Mouse (Mus musculus): Measurements from ENCODE around the gene Tsga10ip.
A peak's percentile ranks its signal among the peaks of the same experiment; 100 is the strongest.

DNA sequence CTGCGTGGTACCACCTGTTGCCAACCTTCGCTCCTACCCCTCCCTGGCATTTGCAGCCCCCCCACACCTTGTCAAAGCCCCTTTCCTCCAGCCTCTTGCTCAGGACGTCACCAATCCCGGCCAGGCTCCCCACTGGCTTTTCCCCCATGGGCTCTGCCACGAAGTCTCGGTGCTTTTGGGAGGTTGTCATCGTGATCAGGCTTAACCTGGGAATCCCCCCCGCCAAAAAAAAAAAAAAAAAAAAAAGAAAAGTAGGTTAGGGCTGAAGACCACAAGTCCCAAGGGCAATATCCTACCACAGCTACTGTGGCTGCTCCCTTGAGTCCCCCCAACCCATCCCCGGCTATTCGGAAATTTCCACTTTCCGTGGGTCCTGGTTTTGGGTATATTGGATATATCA, 36.6 kb downstream of the Tsga10ip start:
- TF ChIP-seq POLR2A (IDR thresholded peaks at IDR 0.05; ENCODE audit: insufficient read length, low read depth) (peak; percentile 12), TCF12 (IDR thresholded peaks at IDR 0.05; ENCODE audit: insufficient read depth, poor library complexity, severe bottlenecking) (no peak), POLR2AphosphoS2 (IDR thresholded peaks at IDR 0.05; ENCODE audit: insufficient read length, low read depth) (peak; percentile 23)
